Mouse (Mus musculus): ENCODE measurements around the gene Astn1.

- no peak for TF ChIP-seq CTCF (IDR thresholded peaks at IDR 0.05; ENCODE audit: low read depth)
- TF ChIP-seq EP300 (IDR thresholded peaks at IDR 0.05; ENCODE audit: low read depth): no peak
Observed at GRCm38 (mm10) chr1:158421451-158421850, 59.4 kb downstream of the Astn1 start.
